Mouse (Mus musculus) midbrain, embryonic 12.5 days (tissue): ENCODE data around the gene Ssr2. TPM values are rescaled to one million over a fixed set of nuclear protein-coding genes. Genes with fewer than 3 reads are reported as not detected.

Source experiments
- ATAC-seq: fragments of 200-750 bp; cut with Nextera tagmentation; 2 replicates; pipeline ENCODE4 v1.8.0; 2017; ENCODE audit warnings: low read depth, moderate TSS enrichment, moderate library complexity; ENCODE audit not compliant: low FRiP score
- H3K27ac ChIP-seq: fragments of 300-500 bp; sonication (generic); replicated peaks from 2 replicates; pipeline ENCODE4 v1.5.1; 2016; ENCODE audit warnings: mild to moderate bottlenecking
- H3K27me3 ChIP-seq: fragments of 300-500 bp; sonication (generic); 2 replicates; pipeline ENCODE4 v1.6.1; 2016; ENCODE audit warnings: mild to moderate bottlenecking
- H3K36me3 ChIP-seq: fragments of 300-500 bp; sonication (generic); 2 replicates; pipeline ENCODE4 v1.6.1; 2016
- H3K4me1 ChIP-seq: fragments of 300-500 bp; sonication (generic); 2 replicates; pipeline ENCODE4 v1.6.1; 2016
- H3K4me2 ChIP-seq: fragments of 300-500 bp; sonication (generic); replicated peaks from 2 replicates; pipeline ENCODE4 v1.6.1; 2016; ENCODE audit warnings: mild to moderate bottlenecking, moderate library complexity
- H3K4me3 ChIP-seq: fragments of 300-500 bp; sonication (generic); 2 replicates; pipeline ENCODE4 v1.5.1; 2016; ENCODE audit warnings: mild to moderate bottlenecking
- H3K9ac ChIP-seq: fragments of 300-500 bp; sonication (generic); replicated peaks from 2 replicates; pipeline ENCODE4 v1.6.1; 2016; ENCODE audit warnings: mild to moderate bottlenecking, moderate library complexity
- H3K9me3 ChIP-seq: fragments of 300-500 bp; sonication (generic); 2 replicates; pipeline ENCODE4 v1.6.1; 2016; ENCODE audit warnings: mild to moderate bottlenecking
- WGBS: fragments of 180-500 bp; shearing (Covaris S2); methylation state at CpG from one replicate; pipeline ENCODE4 v1.1.7; 2016; 5-methylcytosine and 5-hydroxymethylcytosine counted together
- polyA plus RNA-seq: library from polyadenylated mRNA; unstranded; fragments of >200 nt; fragmentation: Nextera tagmentation; extraction: Ambion mirVana; gene quantifications from 2 replicates; pipeline ENCODE4 v1.2.1, GENCODE M21; 2016

Gene Ssr2
- polyA plus RNA-seq, 1 experiment from 2014 or later = 137 TPM

DNA sequence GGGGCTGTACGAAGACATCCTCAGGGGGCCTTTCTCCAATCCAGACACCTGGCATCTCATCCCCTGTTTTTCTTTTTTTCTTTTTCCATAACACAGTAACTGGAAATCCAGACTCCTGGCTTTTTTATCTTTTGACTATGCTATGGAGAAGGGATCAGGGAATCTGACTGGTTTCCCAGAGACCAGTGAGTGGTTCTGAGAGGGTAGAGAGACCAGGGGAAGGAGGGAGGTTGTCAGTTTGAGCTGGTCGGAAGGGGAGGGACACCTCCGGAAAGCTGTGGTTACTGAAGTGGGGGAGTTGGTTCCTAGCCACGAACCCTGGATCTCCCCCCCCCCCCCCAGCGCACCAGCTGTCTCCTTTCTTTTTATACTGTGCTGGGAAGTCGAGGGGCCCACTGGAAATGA is 47.3 kb downstream of the Ssr2 start:
- peak overlapping the region; percentile 96 for H3K9ac ChIP-seq
- WGBS = 0% methylated on average over 5 of the region's 6 CpGs
- H3K9me3 ChIP-seq = no peaks in the 10 kb centered on the region
- peak overlapping the region; percentile 69 for H3K4me2 ChIP-seq
- 0 out of 2 replicates have a peak, but pooled peaks cover 2% of the 10 kb centered on the region for H3K27me3 ChIP-seq
- ATAC-seq = peak; percentile 36; the same call in 1 of the 2 replicates
- H3K27ac ChIP-seq = peak overlapping the region; percentile 95
- H3K4me3 ChIP-seq = peak overlapping the region; percentile 79
- H3K4me1 ChIP-seq = peaks cover 46% of the 10 kb centered on the region
- H3K36me3 ChIP-seq = peaks cover 21% of the 10 kb centered on the region

- H3K27ac ChIP-seq = peak overlapping the region; percentile 95
- H3K27me3 ChIP-seq = no peaks in the 10 kb centered on the region
- 2% methylated on average over 15 of the region's 15 CpGs for WGBS
- peaks cover 21% of the 10 kb centered on the region for H3K36me3 ChIP-seq
- peak overlapping the region; percentile 96 for H3K9ac ChIP-seq
- ATAC-seq = peak; percentile 16; the same call in 1 of the 2 replicates
- peak overlapping the region; percentile 69 for H3K4me2 ChIP-seq
- H3K4me1 ChIP-seq = peaks cover 46% of the 10 kb centered on the region
- H3K9me3 ChIP-seq = no peaks in the 10 kb centered on the region
- H3K4me3 ChIP-seq = peak overlapping the region; percentile 79
Observed at GRCm38 (mm10) chr3:88623346-88624135, 47.9 kb downstream of the Ssr2 start.

DNA sequence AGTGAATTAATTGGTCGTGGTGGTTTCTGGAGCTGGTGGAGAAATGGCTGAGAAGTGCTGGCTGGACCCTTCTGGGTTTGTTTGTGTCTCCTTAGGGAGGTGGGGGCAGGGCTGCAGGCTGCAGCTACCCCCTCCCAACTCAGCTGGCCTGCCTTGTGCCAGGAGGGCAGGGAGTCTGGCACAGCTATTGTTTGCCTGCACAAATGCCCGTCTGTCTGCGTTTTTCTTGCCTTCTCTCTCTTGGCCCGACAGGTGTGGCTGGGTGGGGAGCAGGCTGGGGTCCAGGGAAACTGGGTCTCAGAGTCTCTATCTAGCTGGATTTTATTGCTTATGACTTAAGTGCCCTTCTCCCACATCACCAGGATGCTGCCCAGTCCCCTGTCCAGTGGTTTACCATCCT is 48.6 kb downstream of the Ssr2 start:
- WGBS = 24% methylated on average over 4 of the region's 4 CpGs
- ATAC-seq = no peak

DNA sequence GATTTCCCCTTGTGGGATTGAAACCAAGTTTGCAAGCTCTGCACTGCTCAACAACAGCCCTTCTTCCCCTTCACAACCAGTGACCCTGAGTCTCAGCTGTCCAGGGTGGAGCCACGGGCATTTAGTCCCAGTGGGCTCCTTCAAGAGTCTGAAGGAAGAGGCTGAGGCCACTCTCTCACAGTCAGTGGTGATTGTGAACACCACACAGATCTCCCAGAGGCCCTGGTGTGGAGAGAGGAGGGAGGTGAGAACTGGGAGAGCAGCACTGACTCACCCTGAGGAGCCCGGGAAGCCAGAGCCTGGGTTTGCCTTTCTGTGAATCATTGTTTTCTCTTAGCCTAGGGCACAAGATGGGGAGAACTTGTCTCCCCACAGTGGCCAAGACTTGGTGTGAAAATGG is 49.3 kb downstream of the Ssr2 start:
- H3K36me3 ChIP-seq = peaks cover 33% of the 10 kb centered on the region
- H3K4me3 ChIP-seq = peak overlapping the region; percentile 79
- H3K4me2 ChIP-seq = peak overlapping the region; percentile 69
- WGBS = 61% methylated on average over 2 of the region's 2 CpGs
- peak overlapping the region; percentile 95 for H3K27ac ChIP-seq
- no peak for ATAC-seq
- H3K9ac ChIP-seq = peak overlapping the region; percentile 96
- no peaks in the 10 kb centered on the region for H3K27me3 ChIP-seq
- no peaks in the 10 kb centered on the region for H3K9me3 ChIP-seq
- H3K4me1 ChIP-seq = peaks cover 47% of the 10 kb centered on the region

More for the DNA sequence above, 48.6 kb downstream of the Ssr2 start:
- Histone ChIP-seq H3K4me1 (peaks cover 46% of the 10 kb centered on the region), H3K9me3 (no peaks in the 10 kb centered on the region), H3K36me3 (peaks cover 27% of the 10 kb centered on the region), H3K27me3 (no peaks in the 10 kb centered on the region), H3K4me2 (peak overlapping the region; percentile 69), H3K27ac (peak overlapping the region; percentile 95), H3K9ac (peak overlapping the region; percentile 96), H3K4me3 (peak overlapping the region; percentile 79)

DNA sequence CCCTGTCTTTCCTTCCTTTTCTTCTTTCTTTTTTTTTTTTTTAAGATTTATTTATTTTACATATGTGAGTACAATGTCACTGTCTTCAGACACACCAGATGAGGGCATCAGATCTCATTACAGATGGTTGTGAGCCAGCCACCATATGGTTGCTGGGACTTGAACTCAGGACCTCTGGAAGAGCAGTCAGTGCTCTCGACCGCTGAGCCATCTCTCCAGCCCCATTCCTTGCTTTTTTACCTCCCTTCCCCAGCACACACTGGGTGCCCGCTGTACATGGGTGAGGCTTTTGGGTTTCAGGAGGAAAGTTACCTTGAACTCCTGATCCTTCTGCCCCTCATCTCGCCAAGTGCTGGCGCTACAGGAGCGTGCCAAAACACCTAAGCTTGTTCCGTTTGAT is 49.9 kb downstream of the Ssr2 start:
- Histone ChIP-seq H3K4me3 (no peak overlapping the region), H3K4me1 (peaks cover 49% of the 10 kb centered on the region), H3K4me2 (peak overlapping the region; percentile 69; the same call in 1 of the 2 replicates), H3K36me3 (peaks cover 39% of the 10 kb centered on the region), H3K9me3 (no peaks in the 10 kb centered on the region), H3K9ac (no peak overlapping the region), H3K27ac (peak overlapping the region; percentile 95; the same call in 1 of the 2 replicates), H3K27me3 (no peaks in the 10 kb centered on the region)
- 97% methylated on average over 7 of the region's 7 CpGs for WGBS
- ATAC-seq = no peak

- Histone ChIP-seq H3K36me3 (peaks cover 47% of the 10 kb centered on the region), H3K4me3 (peak overlapping the region; percentile 2; the same call in 1 of the 2 replicates), H3K27me3 (no peaks in the 10 kb centered on the region), H3K27ac (peak overlapping the region; percentile 50), H3K9me3 (no peaks in the 10 kb centered on the region), H3K4me2 (peak overlapping the region; percentile 11; the same call in 1 of the 2 replicates), H3K4me1 (peaks cover 47% of the 10 kb centered on the region), H3K9ac (peak overlapping the region; percentile 24; the same call in 1 of the 2 replicates)
- no peak for ATAC-seq
- WGBS = 84% methylated on average over 7 of the region's 7 CpGs
Observed at GRCm38 (mm10) chr3:88626316-88626715, 50.6 kb downstream of the Ssr2 start.

GRCm38 (mm10) chr3:88627114-88627513 is 51.4 kb downstream of the Ssr2 start:
- H3K9me3 ChIP-seq = no peaks in the 10 kb centered on the region
- H3K36me3 ChIP-seq = peaks cover 55% of the 10 kb centered on the region
- H3K27me3 ChIP-seq = no peaks in the 10 kb centered on the region
- H3K9ac ChIP-seq = no peak overlapping the region
- no peak overlapping the region for H3K4me3 ChIP-seq
- H3K4me2 ChIP-seq = no peak overlapping the region
- peaks cover 47% of the 10 kb centered on the region for H3K4me1 ChIP-seq
- 74% methylated on average over 4 of the region's 4 CpGs for WGBS
- peak overlapping the region; percentile 50; the same call in 1 of the 2 replicates for H3K27ac ChIP-seq
- no peak for ATAC-seq

DNA sequence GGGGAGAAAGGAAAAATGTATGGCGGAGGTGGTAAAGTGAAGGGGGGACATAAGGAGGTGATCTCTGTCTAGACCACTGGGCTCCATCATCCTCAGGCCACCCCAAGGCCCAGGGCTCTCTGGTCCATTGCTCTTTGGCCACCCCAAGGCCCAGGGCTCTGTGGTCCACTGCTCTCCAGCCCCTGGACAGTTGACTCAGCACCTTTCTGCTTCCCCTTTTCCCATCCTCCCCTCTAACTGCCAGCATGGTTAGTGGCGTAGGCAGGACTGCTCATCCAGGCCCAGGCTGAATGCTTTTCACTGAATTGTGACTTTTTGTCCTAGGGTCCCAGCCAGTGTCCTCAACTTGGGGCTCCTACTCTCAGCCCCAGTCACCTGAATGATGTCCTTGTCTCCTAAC is 51.9 kb downstream of the Ssr2 start:
- H3K27ac ChIP-seq = no peak overlapping the region
- H3K4me1 ChIP-seq = peaks cover 47% of the 10 kb centered on the region
- no peak overlapping the region for H3K9ac ChIP-seq

DNA sequence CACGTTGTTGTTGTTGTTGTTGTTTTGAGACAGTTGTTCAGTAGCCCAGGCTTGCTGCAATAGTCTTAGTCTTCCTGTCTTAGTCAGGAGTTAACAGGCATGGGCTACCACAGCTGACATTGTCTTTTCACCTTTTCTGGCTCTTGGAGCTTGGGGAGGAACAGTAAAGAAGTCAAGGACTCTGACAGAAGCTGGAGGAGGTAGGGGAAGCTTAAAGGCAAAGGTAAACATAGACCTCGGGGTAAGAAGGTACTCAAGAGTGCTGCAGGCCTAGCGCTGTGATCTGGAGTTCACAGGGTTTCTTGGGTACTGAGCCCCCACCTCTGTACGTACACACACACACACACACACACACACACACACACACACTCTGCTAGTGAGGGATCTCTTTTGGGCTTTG is 53.1 kb downstream of the Ssr2 start:
- no peak overlapping the region for H3K4me3 ChIP-seq

More for the DNA sequence above, 51.9 kb downstream of the Ssr2 start:
- peaks cover 59% of the 10 kb centered on the region for H3K36me3 ChIP-seq
- no peak overlapping the region for H3K4me2 ChIP-seq
- ATAC-seq = no peak
- 83% methylated on average over 2 of the region's 2 CpGs for WGBS
- no peak overlapping the region for H3K4me3 ChIP-seq
- H3K9me3 ChIP-seq = no peaks in the 10 kb centered on the region
- no peaks in the 10 kb centered on the region for H3K27me3 ChIP-seq

DNA sequence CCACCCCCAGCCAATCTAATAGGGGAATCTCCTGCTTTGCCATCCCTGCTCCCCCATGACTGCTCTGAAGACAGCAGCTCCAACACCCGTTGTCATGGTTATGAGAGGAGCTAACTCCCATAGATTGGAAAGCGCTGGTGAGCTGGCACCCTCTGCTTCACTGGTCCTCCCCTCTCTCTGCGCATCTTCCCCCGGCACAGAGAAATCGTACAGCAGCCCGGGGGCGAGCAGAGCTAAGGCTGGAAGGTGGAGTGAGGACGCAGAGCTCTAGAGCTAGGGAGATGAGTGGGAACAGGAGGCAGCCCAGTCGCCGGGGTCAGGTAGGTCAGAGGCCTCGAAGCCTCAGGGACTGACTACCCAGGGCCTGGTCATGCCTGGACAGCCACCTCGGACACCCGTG is 53.6 kb downstream of the Ssr2 start:
- H3K4me2 ChIP-seq = no peak overlapping the region
- no peak for ATAC-seq
- peaks cover 38% of the 10 kb centered on the region for H3K4me1 ChIP-seq
- no peaks in the 10 kb centered on the region for H3K9me3 ChIP-seq
- WGBS = 80% methylated on average over 13 of the region's 13 CpGs
- H3K9ac ChIP-seq = no peak overlapping the region
- H3K36me3 ChIP-seq = peaks cover 76% of the 10 kb centered on the region
- H3K4me3 ChIP-seq = no peak overlapping the region
- H3K27me3 ChIP-seq = no peaks in the 10 kb centered on the region
- H3K27ac ChIP-seq = no peak overlapping the region

More for the DNA sequence above, 53.1 kb downstream of the Ssr2 start:
- 78% methylated on average over 4 of the region's 4 CpGs for WGBS
- no peak for ATAC-seq
- Histone ChIP-seq H3K36me3 (peaks cover 72% of the 10 kb centered on the region), H3K9ac (no peak overlapping the region), H3K4me2 (no peak overlapping the region), H3K9me3 (no peaks in the 10 kb centered on the region), H3K27ac (no peak overlapping the region), H3K27me3 (no peaks in the 10 kb centered on the region), H3K4me1 (peaks cover 42% of the 10 kb centered on the region)

- Histone ChIP-seq H3K27me3 (no peaks in the 10 kb centered on the region), H3K4me2 (no peak overlapping the region), H3K4me3 (no peak overlapping the region), H3K4me1 (peaks cover 30% of the 10 kb centered on the region), H3K36me3 (peaks cover 83% of the 10 kb centered on the region), H3K9ac (no peak overlapping the region), H3K9me3 (no peaks in the 10 kb centered on the region), H3K27ac (no peak overlapping the region)
- no peak for ATAC-seq
- WGBS = 76% methylated on average over 9 of the region's 9 CpGs
Observed at GRCm38 (mm10) chr3:88630018-88630417, 54.3 kb downstream of the Ssr2 start.

DNA sequence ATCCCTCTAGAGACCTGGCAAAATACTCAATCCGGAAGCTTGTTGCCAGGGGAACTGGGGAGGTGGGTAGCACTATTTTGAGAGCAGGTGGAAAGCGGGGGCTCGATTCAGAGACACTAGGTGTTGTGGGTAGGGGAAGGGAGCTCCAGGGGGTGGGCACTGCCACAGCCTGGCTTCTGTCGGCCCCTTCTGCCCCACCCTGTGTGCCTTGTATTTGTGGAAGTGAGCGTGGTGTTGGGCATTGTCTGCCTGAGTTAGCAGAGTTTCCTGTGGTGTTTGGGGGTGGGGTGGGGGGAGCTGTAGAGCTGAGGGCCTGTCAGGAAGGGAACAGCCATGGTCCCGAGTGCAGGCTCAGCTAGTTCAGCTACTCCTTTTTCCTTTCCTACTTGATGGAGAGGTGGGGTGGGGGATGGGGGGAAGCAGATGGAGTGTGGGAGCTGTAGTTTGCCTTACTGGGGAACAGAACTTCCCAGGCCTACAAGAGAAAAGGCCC is 55.2 kb downstream of the Ssr2 start:
- no peak for ATAC-seq
- peaks cover 22% of the 10 kb centered on the region for H3K4me1 ChIP-seq
- no peak overlapping the region for H3K27ac ChIP-seq
- no peaks in the 10 kb centered on the region for H3K9me3 ChIP-seq
- no peaks in the 10 kb centered on the region for H3K27me3 ChIP-seq
- H3K4me3 ChIP-seq = no peak overlapping the region
- peaks cover 85% of the 10 kb centered on the region for H3K36me3 ChIP-seq
- 72% methylated on average over 6 of the region's 6 CpGs for whole genome bisulfite sequencing
- no peak overlapping the region for H3K4me2 ChIP-seq
- no peak overlapping the region for H3K9ac ChIP-seq
